Mouse (Mus musculus): ENCODE data around the gene Foxf2. TPM values are rescaled to one million over a fixed set of nuclear protein-coding genes. Genes with fewer than 3 reads are reported as not detected.

Gene Foxf2
- polyA plus RNA-seq, 1 experiment: not detected

GRCm38 (mm10) chr13:31627864-31628690 lies 2.5 kb downstream of the Foxf2 start:
- peaks cover 45% of the 10 kb centered on the region for H3K27me3 ChIP-seq (ENCODE audit: control insufficient read depth, insufficient read depth, low read length, poor library complexity, severe bottlenecking)
- no peak overlapping the region for H3K27ac ChIP-seq (ENCODE audit: insufficient read depth, low read length)
- H3K9me3 ChIP-seq (replicated peaks; ENCODE audit: control insufficient read depth, insufficient read depth, low read length, poor library complexity, severe bottlenecking): no peaks in the 10 kb centered on the region; the same call in 1 of the 2 replicates
- H3K4me1 ChIP-seq (ENCODE audit: control insufficient read depth, insufficient read depth, low read length): no peaks in the 10 kb centered on the region
- no peak overlapping the region for H3K4me3 ChIP-seq (ENCODE audit: low read depth, low read length)
- H3K9ac ChIP-seq (ENCODE audit: low read depth, poor library complexity, severe bottlenecking): no peak overlapping the region
- no peaks in the 10 kb centered on the region for H3K36me3 ChIP-seq (ENCODE audit: control insufficient read depth, insufficient read depth, low read length, poor library complexity, severe bottlenecking)
- no peak for TF ChIP-seq POLR2A (IDR thresholded peaks at IDR 0.05; ENCODE audit: insufficient read depth, low read length)
- no peak for TF ChIP-seq EP300 (IDR thresholded peaks at IDR 0.05; ENCODE audit: insufficient read depth, low read depth, low read length)
- TF ChIP-seq CTCF (IDR thresholded peaks at IDR 0.05; ENCODE audit: low read depth, low read length): no peak

DNA sequence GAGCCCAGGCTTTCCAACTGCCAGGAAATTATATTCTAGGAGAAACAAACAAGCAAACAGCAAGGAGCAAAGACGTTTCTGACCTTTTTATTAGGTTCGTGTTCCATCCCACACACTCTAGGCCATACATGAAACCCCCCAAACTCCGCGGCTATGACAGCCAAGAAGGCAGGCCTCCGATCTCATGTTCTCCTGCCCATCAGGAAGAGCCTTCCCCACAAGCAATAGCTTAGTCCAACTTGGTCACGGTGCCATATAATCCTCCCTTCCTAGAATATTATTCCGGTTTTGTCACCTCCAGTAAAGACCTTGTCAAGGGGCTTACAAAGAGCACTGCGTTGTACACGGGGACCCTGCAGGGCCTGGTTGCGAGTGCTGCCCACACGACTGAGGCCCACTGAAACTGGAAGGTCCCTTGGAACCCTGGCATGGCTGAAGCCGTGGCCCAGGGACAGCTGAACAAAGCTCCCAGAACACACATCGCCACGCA lies 3.1 kb downstream of the Foxf2 start:
- no peak overlapping the region for H3K27ac ChIP-seq (ENCODE audit: insufficient read depth, low read length)
- H3K9ac ChIP-seq (ENCODE audit: low read depth, poor library complexity, severe bottlenecking): no peak overlapping the region
- H3K4me3 ChIP-seq (ENCODE audit: low read depth, low read length): peak overlapping the region; percentile 33
- peaks cover 45% of the 10 kb centered on the region for H3K27me3 ChIP-seq (ENCODE audit: control insufficient read depth, insufficient read depth, low read length, poor library complexity, severe bottlenecking)
- H3K36me3 ChIP-seq (ENCODE audit: control insufficient read depth, insufficient read depth, low read length, poor library complexity, severe bottlenecking): no peaks in the 10 kb centered on the region
- no peaks in the 10 kb centered on the region for H3K4me1 ChIP-seq (ENCODE audit: control insufficient read depth, insufficient read depth, low read length)
- TF ChIP-seq POLR2A (IDR thresholded peaks at IDR 0.05; ENCODE audit: insufficient read depth, low read length) (no peak), CTCF (IDR thresholded peaks at IDR 0.05; ENCODE audit: low read depth, low read length) (no peak)
- H3K9me3 ChIP-seq (replicated peaks; ENCODE audit: control insufficient read depth, insufficient read depth, low read length, poor library complexity, severe bottlenecking): no peaks in the 10 kb centered on the region; the same call in 1 of the 2 replicates

DNA sequence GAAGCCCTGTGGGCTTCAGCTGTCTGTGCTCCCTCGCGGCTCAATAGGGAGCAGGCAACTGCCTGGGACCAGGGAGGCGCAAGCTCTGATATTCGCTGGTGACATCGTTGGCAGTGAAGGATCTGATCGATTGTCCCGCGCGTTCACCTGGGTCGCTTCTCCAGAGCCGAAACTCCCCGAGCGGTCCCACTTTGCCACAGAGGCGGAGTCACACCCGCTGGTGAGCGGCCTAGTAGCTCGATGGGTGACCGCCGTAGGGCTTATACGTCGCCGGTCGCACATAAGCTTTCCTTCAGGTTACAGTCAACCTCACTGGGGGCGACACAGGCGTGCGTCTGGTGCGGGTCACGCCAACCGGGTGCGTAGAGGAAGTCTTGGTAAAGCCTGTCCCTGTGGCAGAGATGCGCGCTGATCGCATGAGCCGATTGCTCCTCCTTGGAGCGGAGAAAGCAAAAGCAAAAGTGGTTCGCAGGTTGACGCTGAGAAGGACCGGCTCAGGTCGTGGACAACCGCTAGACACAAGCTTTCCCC lies 3.8 kb downstream of the Foxf2 start:
- H3K27me3 ChIP-seq (ENCODE audit: control insufficient read depth, insufficient read depth, low read length, poor library complexity, severe bottlenecking): peaks cover 39% of the 10 kb centered on the region
- TF ChIP-seq CTCF (IDR thresholded peaks at IDR 0.05; ENCODE audit: low read depth, low read length): no peak
- no peak for TF ChIP-seq EP300 (IDR thresholded peaks at IDR 0.05; ENCODE audit: insufficient read depth, low read depth, low read length)
- TF ChIP-seq POLR2A (IDR thresholded peaks at IDR 0.05; ENCODE audit: insufficient read depth, low read length): no peak
- no peak overlapping the region for H3K27ac ChIP-seq (ENCODE audit: insufficient read depth, low read length)
- no peaks in the 10 kb centered on the region for H3K4me1 ChIP-seq (ENCODE audit: control insufficient read depth, insufficient read depth, low read length)
- H3K9me3 ChIP-seq (replicated peaks; ENCODE audit: control insufficient read depth, insufficient read depth, low read length, poor library complexity, severe bottlenecking): no peaks in the 10 kb centered on the region; the same call in 1 of the 2 replicates
- H3K9ac ChIP-seq (ENCODE audit: low read depth, poor library complexity, severe bottlenecking): no peak overlapping the region
- H3K4me3 ChIP-seq (ENCODE audit: low read depth, low read length): peak overlapping the region; percentile 33
- no peaks in the 10 kb centered on the region for H3K36me3 ChIP-seq (ENCODE audit: control insufficient read depth, insufficient read depth, low read length, poor library complexity, severe bottlenecking)

DNA sequence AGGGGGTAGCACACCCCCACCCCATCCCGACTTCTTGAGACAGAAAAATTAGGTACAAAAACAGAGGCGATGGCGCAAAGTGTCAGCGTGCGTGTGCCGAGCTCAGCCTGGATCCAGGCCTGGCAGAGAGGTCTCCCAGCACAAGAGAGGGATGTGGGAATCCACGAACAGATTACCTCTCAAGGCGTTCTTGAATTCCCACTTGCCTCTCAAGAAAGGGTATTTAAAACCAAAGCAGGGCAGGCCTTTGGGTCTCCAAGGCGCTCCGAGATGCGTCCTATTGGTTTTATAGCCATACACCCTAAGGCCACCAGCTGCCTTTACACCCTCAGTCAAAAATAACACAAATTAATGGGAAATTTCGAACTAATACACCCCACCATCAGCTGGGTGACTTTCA lies 4.4 kb downstream of the Foxf2 start:
- H3K4me1 ChIP-seq (ENCODE audit: control insufficient read depth, insufficient read depth, low read length): no peaks in the 10 kb centered on the region
- H3K27me3 ChIP-seq (ENCODE audit: control insufficient read depth, insufficient read depth, low read length, poor library complexity, severe bottlenecking): peaks cover 34% of the 10 kb centered on the region
- H3K9me3 ChIP-seq (replicated peaks; ENCODE audit: control insufficient read depth, insufficient read depth, low read length, poor library complexity, severe bottlenecking): no peaks in the 10 kb centered on the region; the same call in 1 of the 2 replicates
- no peak overlapping the region for H3K4me3 ChIP-seq (ENCODE audit: low read depth, low read length)
- H3K27ac ChIP-seq (ENCODE audit: insufficient read depth, low read length): no peak overlapping the region
- no peaks in the 10 kb centered on the region for H3K36me3 ChIP-seq (ENCODE audit: control insufficient read depth, insufficient read depth, low read length, poor library complexity, severe bottlenecking)
- TF ChIP-seq CTCF (IDR thresholded peaks at IDR 0.05; ENCODE audit: low read depth, low read length) (no peak), EP300 (IDR thresholded peaks at IDR 0.05; ENCODE audit: insufficient read depth, low read depth, low read length) (no peak), POLR2A (IDR thresholded peaks at IDR 0.05; ENCODE audit: insufficient read depth, low read length) (no peak)
- no peak overlapping the region for H3K9ac ChIP-seq (ENCODE audit: low read depth, poor library complexity, severe bottlenecking)

DNA sequence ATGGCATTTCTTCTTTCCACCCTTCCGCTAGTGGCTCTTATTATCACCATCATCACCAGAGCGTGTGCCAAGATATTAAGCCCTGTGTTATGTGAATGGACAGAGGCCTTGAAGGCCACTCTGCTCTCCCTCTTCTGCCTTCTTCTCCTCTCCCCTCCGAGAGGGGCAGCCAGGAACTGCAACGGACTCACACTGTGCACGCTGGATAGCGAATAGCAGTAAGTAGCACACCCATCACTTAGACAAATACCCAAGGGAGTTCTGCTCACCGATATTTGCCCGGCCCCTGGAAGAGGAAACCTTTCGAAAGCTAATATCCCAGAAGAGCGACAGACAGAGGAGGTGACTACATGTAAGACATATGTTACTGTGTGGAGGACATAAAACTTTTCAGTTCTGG lies 4.9 kb downstream of the Foxf2 start:
- Histone ChIP-seq H3K9me3 (replicated peaks; ENCODE audit: control insufficient read depth, insufficient read depth, low read length, poor library complexity, severe bottlenecking) (no peaks in the 10 kb centered on the region; the same call in 1 of the 2 replicates), H3K9ac (ENCODE audit: low read depth, poor library complexity, severe bottlenecking) (no peak overlapping the region), H3K27me3 (ENCODE audit: control insufficient read depth, insufficient read depth, low read length, poor library complexity, severe bottlenecking) (peaks cover 30% of the 10 kb centered on the region), H3K27ac (ENCODE audit: insufficient read depth, low read length) (no peak overlapping the region), H3K4me3 (ENCODE audit: low read depth, low read length) (no peak overlapping the region), H3K36me3 (ENCODE audit: control insufficient read depth, insufficient read depth, low read length, poor library complexity, severe bottlenecking) (no peaks in the 10 kb centered on the region), H3K4me1 (ENCODE audit: control insufficient read depth, insufficient read depth, low read length) (no peaks in the 10 kb centered on the region)
- TF ChIP-seq EP300 (IDR thresholded peaks at IDR 0.05; ENCODE audit: insufficient read depth, low read depth, low read length) (no peak), CTCF (IDR thresholded peaks at IDR 0.05; ENCODE audit: low read depth, low read length) (no peak), POLR2A (IDR thresholded peaks at IDR 0.05; ENCODE audit: insufficient read depth, low read length) (no peak)

DNA sequence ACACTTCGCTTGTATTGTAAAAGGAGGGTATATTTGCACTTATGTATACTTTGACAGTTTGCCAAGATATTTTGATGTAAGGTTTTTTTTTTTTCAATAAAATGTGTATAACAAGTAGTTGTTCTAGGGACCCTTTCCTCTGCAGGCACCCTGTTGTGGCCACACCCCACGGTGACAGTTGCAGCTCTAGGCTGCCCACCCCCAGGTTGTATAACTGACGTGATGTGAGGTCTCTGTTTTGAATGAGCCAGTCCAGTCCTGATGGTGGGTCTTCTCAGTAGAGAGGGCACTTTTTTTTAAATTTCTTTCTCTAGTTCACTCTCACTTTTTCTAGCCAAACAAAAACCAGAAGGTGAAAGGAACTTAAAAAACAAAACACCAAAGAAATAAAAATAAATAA lies 5.7 kb downstream of the Foxf2 start:
- TF ChIP-seq CTCF (IDR thresholded peaks at IDR 0.05; ENCODE audit: low read depth, low read length): no peak
- no peak for TF ChIP-seq POLR2A (IDR thresholded peaks at IDR 0.05; ENCODE audit: insufficient read depth, low read length)
- TF ChIP-seq EP300 (IDR thresholded peaks at IDR 0.05; ENCODE audit: insufficient read depth, low read depth, low read length): no peak
- Histone ChIP-seq H3K9me3 (replicated peaks; ENCODE audit: control insufficient read depth, insufficient read depth, low read length, poor library complexity, severe bottlenecking) (no peaks in the 10 kb centered on the region; the same call in 1 of the 2 replicates), H3K9ac (ENCODE audit: low read depth, poor library complexity, severe bottlenecking) (no peak overlapping the region), H3K27me3 (ENCODE audit: control insufficient read depth, insufficient read depth, low read length, poor library complexity, severe bottlenecking) (peaks cover 23% of the 10 kb centered on the region), H3K27ac (ENCODE audit: insufficient read depth, low read length) (no peak overlapping the region), H3K4me1 (ENCODE audit: control insufficient read depth, insufficient read depth, low read length) (no peaks in the 10 kb centered on the region), H3K36me3 (ENCODE audit: control insufficient read depth, insufficient read depth, low read length, poor library complexity, severe bottlenecking) (no peaks in the 10 kb centered on the region), H3K4me3 (ENCODE audit: low read depth, low read length) (no peak overlapping the region)

Data from ES-Bruce4 (cell line).